Mouse (Mus musculus) retina, adult 2 months (tissue): ENCODE data around the gene Acta2.

Experiments used
- DNase-seq: peaks from one replicate; pipeline ENCODE4 v3.0.0-alpha.2; 2012; ENCODE audit warnings: low read depth, low spot score

The Acta2 gene

GRCm38 (mm10) chr19:34192008-34192963 is 63.1 kb downstream of the Acta2 start, which contains the start of gene Stambpl1:
Stambpl1 (plus strand) TSS chr19:34192229.
- DNase-seq: no peak

- DNase-seq: no peak
Observed at GRCm38 (mm10) chr19:34191645-34192007, 63.8 kb downstream of the Acta2 start.
